Mouse (Mus musculus) CH12.LX (cell line): ENCODE results near the gene Smim26. TPM values are rescaled to one million over a fixed set of nuclear protein-coding genes. Genes with fewer than 3 reads are reported as not detected.

Experiments
- DNase-seq: peaks from one replicate; pipeline ENCODE4 v3.0.0-alpha.2; 2013; ENCODE audit errors: extremely low read depth
- H3K27ac ChIP-seq: 2 replicates; pipeline ENCODE4 v1.5.1; 2012; ENCODE audit warnings: low read depth, mild to moderate bottlenecking, control low read depth, moderate library complexity; ENCODE audit not compliant: insufficient read depth
- H3K27me3 ChIP-seq: replicated peaks from 2 replicates; pipeline ENCODE3; 2012; ENCODE audit warnings: inconsistent platforms
- H3K36me3 ChIP-seq, 2 experiments: replicated peaks in 1 of 2; 2 replicates each; pipeline versions ENCODE3 to v1.6.1; 2012; ENCODE audit warnings: inconsistent platforms in 1 of 2, low read length in 1 of 2, mild to moderate bottlenecking in 1 of 2, mixed read lengths in 1 of 2, moderate library complexity in 1 of 2; ENCODE audit not compliant: control insufficient read depth in 1 of 2, insufficient read depth in 1 of 2
- H3K4me1 ChIP-seq, 2 experiments: 2 replicates each; pipeline ENCODE4 v1.6.1; 2012; ENCODE audit warnings: inconsistent platforms in 1 of 2, moderate library complexity in 1 of 2; ENCODE audit not compliant: insufficient read depth in 2 of 2, control insufficient read depth in 1 of 2
- H3K4me2 ChIP-seq: 2 replicates; pipeline ENCODE4 v1.6.1; 2012; ENCODE audit warnings: low read depth, mild to moderate bottlenecking, control low read depth; ENCODE audit not compliant: poor library complexity, insufficient read depth, severe bottlenecking
- H3K4me3 ChIP-seq, 3 experiments: fragments of 150-350 bp in 1 of 3; sonication (generic) in 1 of 3; replicated peaks in 1 of 3; 2 replicates each; pipeline versions ENCODE3 to v1.5.1; 2011 to 2012; ENCODE audit warnings: low read depth in 2 of 3, low read length in 2 of 3, mild to moderate bottlenecking in 2 of 3, moderate library complexity in 2 of 3, control low read depth in 1 of 3, improper control_type of control experiment in 1 of 3, inconsistent platforms in 1 of 3, mixed read lengths in 1 of 3; ENCODE audit not compliant: poor library complexity in 1 of 3
- H3K79me2 ChIP-seq: replicated peaks from 2 replicates; pipeline ENCODE4 v1.6.1; 2012; ENCODE audit warnings: mild to moderate bottlenecking, moderate library complexity; ENCODE audit not compliant: control insufficient read depth, poor library complexity, insufficient read depth, severe bottlenecking; ENCODE audit errors: extremely low read depth
- H3K9ac ChIP-seq: 2 replicates; pipeline ENCODE4 v1.6.1; 2012; ENCODE audit warnings: low read depth, mild to moderate bottlenecking, control low read depth, moderate library complexity; ENCODE audit not compliant: insufficient read depth
- H3K9me3 ChIP-seq: replicated peaks from 2 replicates; pipeline ENCODE3; 2012; ENCODE audit warnings: low read length, inconsistent platforms, mixed read lengths
- CHD1 ChIP-seq: IDR thresholded peaks from 2 replicates; pipeline ENCODE4 v1.6.1; 2012; ENCODE audit warnings: low read depth, low read length, improper control_type of control experiment, inconsistent platforms
- CHD2 ChIP-seq: IDR thresholded peaks from 2 replicates; pipeline ENCODE4 v1.6.1; 2011; ENCODE audit warnings: low read length, improper control_type of control experiment
- CTCF ChIP-seq, 2 experiments: IDR thresholded peaks in 1 of 2; conservative IDR thresholded peaks in 1 of 2; 2 replicates each; pipeline ENCODE4 v1.5.1; 2011 to 2012; ENCODE audit warnings: low read depth in 2 of 2, low read length in 2 of 2, improper control_type of control experiment in 1 of 2, inconsistent platforms in 1 of 2, mild to moderate bottlenecking in 1 of 2, moderate library complexity in 1 of 2
- ELF1 ChIP-seq: IDR thresholded peaks from 2 replicates; pipeline ENCODE4 v1.6.1; 2014; ENCODE audit warnings: low read depth, mild to moderate bottlenecking, inconsistent platforms, low read length, improper control_type of control experiment
- HCFC1 ChIP-seq: IDR thresholded peaks from 2 replicates; pipeline ENCODE4 v1.6.1; 2012; ENCODE audit warnings: low read depth, mild to moderate bottlenecking, inconsistent platforms, low read length, improper control_type of control experiment
- IRF4 ChIP-seq: IDR thresholded peaks from 2 replicates; pipeline ENCODE4 v1.6.1; 2014; ENCODE audit warnings: low read depth, mild to moderate bottlenecking, inconsistent platforms, low read length, improper control_type of control experiment
- JUND ChIP-seq: conservative IDR thresholded peaks from 2 replicates; pipeline ENCODE4 v1.6.1; 2011; ENCODE audit warnings: low read depth, low read length, improper control_type of control experiment
- MAX ChIP-seq: IDR thresholded peaks from 2 replicates; pipeline ENCODE4 v1.6.1; 2011; ENCODE audit warnings: low read length, improper control_type of control experiment
- MAZ ChIP-seq: IDR thresholded peaks from 2 replicates; pipeline ENCODE4 v1.6.1; 2012; ENCODE audit warnings: low read depth, mild to moderate bottlenecking, inconsistent platforms, low read length, improper control_type of control experiment, moderate library complexity
- MEF2A ChIP-seq: IDR thresholded peaks from 2 replicates; pipeline ENCODE4 v1.6.1; 2014; ENCODE audit warnings: low read depth, mild to moderate bottlenecking, inconsistent platforms, low read length, improper control_type of control experiment, borderline replicate concordance
- MXI1 ChIP-seq: IDR thresholded peaks from 2 replicates; pipeline ENCODE4 v1.6.1; 2011; ENCODE audit warnings: mild to moderate bottlenecking, low read depth, low read length, improper control_type of control experiment
- NELFE ChIP-seq: IDR thresholded peaks from 2 replicates; pipeline ENCODE4 v1.6.1; 2011; ENCODE audit warnings: low read depth, low read length, improper control_type of control experiment
- NRF1 ChIP-seq: IDR thresholded peaks from 2 replicates; pipeline ENCODE4 v1.6.1; 2014; ENCODE audit warnings: low read depth, mild to moderate bottlenecking, inconsistent platforms, low read length, improper control_type of control experiment, moderate library complexity
- POLR2A ChIP-seq: IDR thresholded peaks from 2 replicates; pipeline ENCODE4 v1.6.1; 2011; ENCODE audit warnings: low read depth, mild to moderate bottlenecking, improper control_type of control experiment, low read length
- POLR2AphosphoS2 ChIP-seq: IDR thresholded peaks from 2 replicates; pipeline ENCODE4 v1.6.1; 2011; ENCODE audit warnings: low read depth, low read length, improper control_type of control experiment
- RAD21 ChIP-seq: IDR thresholded peaks from 2 replicates; pipeline ENCODE4 v1.6.1; 2011; ENCODE audit warnings: low read depth, mild to moderate bottlenecking, low read length, improper control_type of control experiment, moderate library complexity
- RCOR1 ChIP-seq: conservative IDR thresholded peaks from 2 replicates; pipeline ENCODE4 v1.6.1; 2012; ENCODE audit warnings: low read depth, mild to moderate bottlenecking, inconsistent platforms, low read length, improper control_type of control experiment
- SIN3A ChIP-seq: IDR thresholded peaks from 2 replicates; pipeline ENCODE4 v1.6.1; 2012; ENCODE audit warnings: low read length, improper control_type of control experiment, inconsistent platforms
- SMC3 ChIP-seq: IDR thresholded peaks from 2 replicates; pipeline ENCODE4 v1.6.1; 2011; ENCODE audit warnings: low read depth, low read length, improper control_type of control experiment
- TCF12 ChIP-seq: IDR thresholded peaks from 2 replicates; pipeline ENCODE4 v1.6.1; 2014; ENCODE audit warnings: low read depth, mild to moderate bottlenecking, inconsistent platforms, low read length, improper control_type of control experiment
- UBTF ChIP-seq: IDR thresholded peaks from 2 replicates; pipeline ENCODE4 v1.6.1; 2012; ENCODE audit warnings: low read depth, mild to moderate bottlenecking, inconsistent platforms, low read length, improper control_type of control experiment, moderate library complexity
- ZC3H11A ChIP-seq: IDR thresholded peaks from 2 replicates; pipeline ENCODE4 v1.6.1; 2012; ENCODE audit warnings: low read depth, mild to moderate bottlenecking, inconsistent platforms, low read length, improper control_type of control experiment
- ZKSCAN1 ChIP-seq: IDR thresholded peaks from 2 replicates; pipeline ENCODE4 v1.6.1; 2012; ENCODE audit warnings: low read depth, inconsistent platforms, low read length, improper control_type of control experiment, borderline replicate concordance
- ZNF384 ChIP-seq: IDR thresholded peaks from 2 replicates; pipeline ENCODE4 v1.6.1; 2012; ENCODE audit warnings: low read depth, low read length, improper control_type of control experiment, inconsistent platforms
- dilution Hi-C: fragments of 300-500 bp; cut with MboI; formaldehyde crosslinking; loops from 2 replicates; pipeline ENCODE4 v1.14.3; 2020; ENCODE audit warnings: low sequenced_read_pairs; ENCODE audit not compliant: extremely low pct_unique_long_range_greater_than_20kb, extremely low pct_ligation_motif_present
- in situ Hi-C: fragments of 300-500 bp; cut with MboI; formaldehyde crosslinking; loops from 3 replicates; pipeline ENCODE4 v1.14.3; 2019; ENCODE audit warnings: low sequenced_read_pairs, low pct_ligation_motif_present, low pct_unique_long_range_greater_than_20kb, mixed read lengths
- polyA plus RNA-seq: library from polyadenylated mRNA; unstranded; fragments of >175 nt; gene quantifications from 2 replicates; pipeline ENCODE4 v1.2.1, GENCODE M21; 2012; ENCODE audit warnings: low read depth; ENCODE audit not compliant: insufficient read length
- total RNA-seq, 2 experiments: library from RNA; depleted of rRNA; stranded (reverse); fragments of 300-350 nt in 1 of 2; fragments of >200 nt in 1 of 2; gene quantifications; 2 replicates each; pipeline ENCODE4 v1.2.3; 2012 to 2014

Gene Smim26
- total and polyA plus RNA-seq, 3 experiments: 34.7 to 59.7 (median 35.0) TPM

GRCm38 (mm10) chr2:144638719-144639118, 44.9 kb downstream of the Smim26 start:
- Histone ChIP-seq H3K27ac (no peak overlapping the region), H3K4me2 (no peak overlapping the region), H3K4me3 (no peak overlapping the region), H3K9ac (no peak overlapping the region), H3K27me3 (no peaks in the 10 kb centered on the region), H3K36me3 (peaks cover 3 to 40% of the 10 kb centered on the region in 2 experiments), H3K9me3 (no peaks in the 10 kb centered on the region), H3K4me1 (peaks cover 0 to 34% of the 10 kb centered on the region in 2 experiments; a peak in 3 of 4 replicates), H3K79me2 (no peaks in the 10 kb centered on the region)
- in situ Hi-C loops: loop anchor here (25.0 kb wide), 1 partner anchor 224 kb away; no protein-coding TSS in a partner anchor
- dilution Hi-C loops: no loop called here
- DNase-seq: no peak
- TF ChIP-seq NRF1 (no peak), MEF2A (no peak), POLR2A (no peak), NELFE (no peak), RAD21 (peak; percentile 65), CHD1 (no peak), CTCF (conservative IDR thresholded peaks at IDR 0.05 in 1 of 2, IDR thresholded peaks at IDR 0.05 in 1 of 2; ENCODE audit: low read depth in 2 of 2, low read length in 2 of 2) (peak in 1 of 2 experiments; percentile 64; a peak in 2 of 4 replicates), CHD2 (no peak), TCF12 (no peak), RCOR1 (no peak), MAZ (no peak), SMC3 (peak; percentile 63), MAX (no peak), ELF1 (no peak), POLR2AphosphoS2 (no peak), JUND (no peak), HCFC1 (no peak), ZC3H11A (no peak; the same call in 1 of the 2 replicates)

GRCm38 (mm10) chr2:144640101-144640500, 46.2 kb downstream of the Smim26 start:
- TF ChIP-seq ZNF384 (no peak), UBTF (no peak), SIN3A (no peak), JUND (no peak), CHD1 (no peak), CHD2 (no peak), MAZ (no peak), ZKSCAN1 (no peak), RCOR1 (no peak), MXI1 (no peak), IRF4 (no peak)
- in situ Hi-C loops (loop anchor here (25.0 kb wide), 1 partner anchor 222 kb away; no protein-coding TSS in a partner anchor), dilution Hi-C loops (no loop called here)
- H3K4me1 ChIP-seq: peaks cover 2 to 34% of the 10 kb centered on the region in 2 experiments
- H3K27ac ChIP-seq: no peak overlapping the region
- H3K36me3 ChIP-seq: peaks cover 3 to 42% of the 10 kb centered on the region in 2 experiments
- no peak overlapping the region for H3K9ac ChIP-seq
- H3K4me3 ChIP-seq: no peak overlapping the region
- H3K79me2 ChIP-seq: no peaks in the 10 kb centered on the region
- H3K9me3 ChIP-seq: no peaks in the 10 kb centered on the region
- DNase-seq: no peak
- H3K4me2 ChIP-seq: no peak overlapping the region
- H3K27me3 ChIP-seq: no peaks in the 10 kb centered on the region
